Mouse (Mus musculus): ENCODE data around the gene Rbbp7.

The Rbbp7 gene

DNA sequence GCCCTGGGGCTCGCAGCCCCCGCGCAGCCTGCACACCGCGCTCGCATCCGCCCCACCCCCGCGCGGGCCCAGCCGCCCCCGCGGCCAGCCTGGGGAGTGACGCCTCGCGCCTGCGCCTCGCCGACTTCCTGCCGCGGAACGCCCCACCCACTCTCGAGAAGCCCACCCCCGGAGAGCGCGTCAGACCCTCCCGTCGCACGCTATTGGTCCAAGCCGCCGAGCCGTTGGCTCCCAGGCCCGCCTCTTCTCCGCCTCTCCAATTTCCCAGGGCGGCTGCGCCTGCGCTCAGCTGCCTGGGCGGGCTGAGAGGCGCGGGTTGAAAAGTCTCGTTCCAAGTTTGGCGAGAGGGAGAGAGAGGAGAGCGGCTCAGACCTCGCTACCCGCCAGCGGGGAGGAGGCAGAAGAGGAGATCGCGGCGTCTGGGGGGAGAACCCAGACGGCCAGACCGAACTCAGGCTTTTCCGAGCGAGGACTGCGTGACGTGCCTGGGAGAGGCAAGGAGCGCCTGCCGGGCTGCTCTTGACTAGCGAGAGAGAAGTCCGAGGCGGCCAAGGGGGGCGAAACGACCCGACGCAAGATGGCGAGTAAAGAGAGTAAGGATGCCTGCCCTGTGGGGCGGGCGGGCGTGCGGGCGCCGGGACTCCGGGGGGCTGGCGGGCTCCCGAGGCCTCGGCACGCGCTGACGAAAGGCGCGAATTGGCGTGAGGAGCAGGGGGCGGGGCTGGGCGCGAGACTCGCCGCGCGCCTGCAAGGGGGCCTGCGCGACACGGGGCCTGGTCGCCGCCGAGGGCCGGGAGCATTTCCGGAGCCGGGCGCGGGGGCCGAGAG lies at the start of gene Rbbp7:
Gene Rbbp7, plus strand, starts transcription at position 288 of the 828 bp plus-strand sequence.
- DNase-seq = peak; percentile 91 to 93

DNA sequence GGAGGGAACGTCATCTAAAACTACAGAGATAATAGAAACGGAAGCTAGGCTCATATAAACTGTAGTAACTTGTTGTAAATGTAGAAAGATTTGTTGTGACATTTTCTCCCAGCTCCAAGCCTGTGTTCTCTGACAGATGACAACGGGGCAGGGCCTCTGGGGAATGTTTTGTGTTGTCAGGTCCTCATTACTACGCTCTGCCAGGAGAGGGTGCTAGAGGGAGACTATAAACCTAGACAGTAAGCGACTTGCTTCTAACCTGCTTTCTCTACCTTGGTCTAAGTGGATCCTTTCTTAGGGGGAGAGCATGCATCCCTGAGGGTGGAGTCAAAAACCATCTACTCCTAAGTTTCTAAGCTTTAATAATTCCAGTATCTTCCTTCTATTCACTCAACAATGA lies 42.4 kb upstream of the Rbbp7 start:
- peak; percentile 33 to 50 for DNase-seq

DNA sequence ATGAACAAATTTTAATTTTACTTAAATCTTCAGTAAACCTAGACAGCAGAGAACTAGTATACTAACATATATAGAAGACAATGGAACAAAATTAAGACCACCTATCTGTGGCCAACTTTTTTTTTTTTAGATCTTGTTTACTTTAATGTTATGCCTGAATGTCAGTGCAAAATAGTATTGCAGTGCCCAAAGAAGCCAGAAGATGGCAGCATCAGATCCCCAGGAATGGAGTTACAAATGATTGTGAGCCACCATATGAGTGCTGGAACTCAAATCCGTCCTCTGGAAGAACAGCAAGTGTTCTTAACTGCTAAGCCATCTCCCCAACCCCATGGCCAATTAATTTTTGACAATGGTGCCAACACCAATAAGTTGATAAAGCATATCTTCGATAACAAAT lies 40.6 kb upstream of the Rbbp7 start:
- DNase-seq = peak; percentile 29 to 46

DNA sequence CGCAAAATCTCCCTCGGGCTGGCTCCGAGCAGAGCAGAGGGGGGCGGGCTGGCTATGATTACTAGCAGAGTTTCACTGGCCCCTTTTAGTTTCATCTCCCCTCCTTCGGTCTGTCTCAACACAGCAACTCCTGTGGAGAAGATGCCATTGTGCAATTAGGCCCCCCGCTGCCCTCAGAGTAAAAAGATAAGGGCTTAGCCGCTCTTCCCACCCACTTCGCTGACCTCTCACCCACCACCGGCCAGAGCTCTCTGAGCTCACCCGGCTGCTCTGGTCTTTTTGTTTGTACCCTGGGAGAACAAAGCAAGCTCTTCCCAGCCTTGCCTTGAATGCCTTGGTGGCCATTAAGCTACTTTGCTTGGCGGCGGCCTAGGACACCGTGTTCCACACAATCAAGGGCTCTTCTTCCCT lies 32.8 kb upstream of the Rbbp7 start:
- no peak for DNase-seq

DNA sequence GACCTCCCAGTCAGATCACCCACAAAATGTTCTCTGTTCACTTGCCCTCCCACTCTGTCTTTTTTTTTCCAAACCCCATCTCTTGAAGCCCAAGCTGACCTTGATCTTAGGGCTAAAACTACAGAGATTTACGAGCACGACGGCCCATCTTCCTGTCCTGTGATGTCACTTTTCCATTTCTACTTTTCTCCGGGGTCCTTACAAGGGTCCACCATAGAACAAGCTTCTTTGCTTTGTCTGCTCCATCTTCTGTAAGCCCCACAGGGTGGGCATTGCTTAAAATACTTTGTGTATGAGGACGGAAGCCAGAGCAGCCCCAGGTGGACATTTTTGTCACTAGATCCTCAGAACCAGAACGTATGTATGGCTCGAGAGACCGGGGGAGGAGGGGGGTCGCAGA lies 32.4 kb upstream of the Rbbp7 start:
- DNase-seq = no peak

DNA sequence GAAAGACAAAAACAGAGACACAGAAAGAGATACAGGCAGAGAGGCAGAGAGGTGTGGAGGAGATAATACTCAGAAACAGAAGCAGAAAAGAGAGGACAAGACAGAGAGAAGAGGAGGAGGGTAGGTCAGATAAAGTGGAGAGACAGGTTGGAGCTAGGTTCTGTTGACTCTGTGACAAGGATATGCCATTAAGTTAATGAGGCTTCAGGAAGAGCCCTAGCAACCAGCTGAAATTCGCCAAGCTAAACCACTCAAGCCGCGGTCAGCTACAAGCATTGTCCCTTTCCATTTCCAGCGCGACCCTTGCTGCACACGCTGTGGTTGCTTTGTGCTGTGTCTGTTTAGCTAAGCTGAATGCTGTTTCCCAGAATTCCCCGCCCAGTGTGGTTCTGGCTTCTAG lies 32.0 kb upstream of the Rbbp7 start:
- DNase-seq = peak in 1 of 2 experiments; percentile 11

DNA sequence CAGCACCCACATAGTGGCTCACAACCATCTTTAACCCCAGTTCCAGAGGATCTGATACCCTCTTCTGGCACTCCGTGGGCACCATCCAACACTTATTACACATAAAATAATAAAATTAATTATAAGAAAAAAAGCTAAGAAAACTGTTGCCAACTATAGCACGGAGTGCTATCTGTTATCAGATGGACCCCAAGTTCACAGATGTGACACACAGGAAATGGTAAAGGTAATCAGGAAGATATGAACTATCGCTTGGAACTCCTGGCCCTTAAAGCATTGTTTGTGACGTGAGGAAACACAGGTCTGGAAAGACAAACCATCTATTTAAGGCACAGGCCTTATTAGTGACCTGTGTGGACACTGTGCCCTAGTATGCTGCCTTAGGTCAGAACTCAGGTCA lies 30.2 kb upstream of the Rbbp7 start:
- no peak for DNase-seq

DNA sequence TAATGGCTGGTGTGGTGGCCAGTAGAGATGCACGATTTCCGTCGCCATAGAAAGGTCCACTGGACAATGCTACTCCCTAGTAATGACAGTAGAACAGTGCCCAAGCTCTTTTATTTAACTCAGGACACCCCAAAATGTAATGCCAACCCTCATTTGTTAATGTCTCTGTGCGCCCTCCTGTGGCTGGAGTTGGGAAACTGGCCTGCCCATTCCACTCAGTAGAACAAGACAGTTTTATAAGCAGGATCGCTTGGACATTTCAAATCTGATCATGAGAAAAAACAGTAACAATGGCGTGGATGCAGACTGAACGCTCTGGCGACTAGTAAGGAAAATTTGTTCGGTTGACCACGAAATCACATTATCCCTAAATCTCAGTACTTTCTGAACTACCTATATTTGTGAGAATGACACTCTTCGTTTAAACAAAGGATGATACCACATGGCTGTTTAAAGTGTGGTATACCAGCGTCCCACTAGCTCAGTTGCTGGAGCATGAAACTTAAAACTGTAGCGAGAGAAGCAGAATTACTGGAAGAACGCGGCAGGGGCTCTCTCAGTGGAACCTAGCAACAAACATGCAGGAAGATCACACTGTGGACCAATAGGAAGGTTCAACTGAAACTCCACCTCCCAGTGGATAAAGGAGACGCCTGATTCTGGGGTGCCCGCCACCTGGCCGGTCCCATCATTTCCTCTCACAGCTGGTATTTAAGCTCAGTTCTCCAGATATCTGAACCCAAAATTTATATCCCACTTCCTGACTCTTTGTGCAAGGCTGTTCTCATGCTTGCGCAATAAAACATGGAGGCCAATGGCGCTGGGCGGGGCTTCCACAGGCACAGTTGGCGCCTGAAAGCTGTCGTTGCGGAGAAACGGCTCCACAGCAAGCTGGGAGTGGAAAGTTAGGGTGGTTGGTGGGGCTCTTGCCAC lies 24.9 kb upstream of the Rbbp7 start:
- peak; percentile 62 to 72 for DNase-seq

DNA sequence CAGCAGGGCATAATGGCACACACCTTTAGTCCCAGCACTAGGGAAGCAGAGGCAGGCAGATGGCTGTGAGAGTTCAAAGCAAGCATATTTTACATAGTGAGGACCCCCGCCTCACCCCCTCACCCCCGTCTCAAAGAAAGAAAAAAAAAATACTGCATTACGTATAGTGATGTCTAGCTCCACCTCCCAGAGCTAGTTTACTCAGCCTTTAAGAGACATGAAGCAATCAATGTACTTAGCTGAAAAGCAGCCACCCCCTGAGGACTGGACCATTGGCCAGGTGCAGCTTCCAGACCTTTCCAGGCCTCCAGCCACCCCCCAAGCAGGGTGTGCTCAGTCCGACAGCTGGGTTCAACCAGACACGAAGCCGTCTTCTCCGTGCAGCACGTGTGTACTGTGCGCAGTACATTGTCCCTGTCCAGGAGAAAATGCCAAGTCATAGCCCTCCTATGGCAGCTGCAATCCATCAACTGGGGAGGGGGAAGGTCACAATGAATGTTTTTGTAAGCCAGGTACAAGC lies 24.0 kb upstream of the Rbbp7 start:
- peak; percentile 35 to 72 for DNase-seq

DNA sequence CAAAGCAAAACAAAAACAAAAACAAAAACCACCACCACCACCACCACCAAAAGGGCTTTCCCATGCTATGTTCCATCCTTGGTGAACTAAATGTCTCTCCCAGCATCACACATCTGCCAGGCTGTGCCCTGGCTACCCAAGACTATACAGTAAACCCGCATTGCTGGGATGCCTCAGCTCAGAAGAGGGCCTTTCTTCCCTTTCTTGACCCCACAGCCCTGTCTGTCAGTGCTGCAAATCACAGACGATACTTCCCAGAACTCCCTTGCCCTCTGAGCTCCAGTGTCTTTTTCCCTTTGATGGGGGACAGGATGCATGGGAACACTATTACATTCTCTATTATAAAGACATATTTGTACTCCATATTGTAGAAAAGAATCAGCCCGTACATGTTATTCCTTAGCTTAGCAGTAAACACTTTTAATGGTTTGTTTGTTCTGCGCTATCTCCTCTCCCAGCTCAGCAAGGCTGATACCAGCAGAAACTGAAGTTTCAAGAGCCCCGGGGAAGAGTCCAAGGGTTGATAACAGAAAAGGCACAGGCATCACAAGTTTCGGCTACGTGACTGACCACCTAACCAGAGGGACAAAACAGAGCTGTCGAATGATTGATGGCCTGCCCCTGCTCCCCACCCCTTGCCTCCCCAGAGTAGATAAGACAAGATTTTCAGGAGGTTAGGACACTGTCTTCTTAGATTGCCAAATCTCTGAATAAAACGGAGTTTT lies 11.3 kb upstream of the Rbbp7 start:
- no peak for DNase-seq

DNA sequence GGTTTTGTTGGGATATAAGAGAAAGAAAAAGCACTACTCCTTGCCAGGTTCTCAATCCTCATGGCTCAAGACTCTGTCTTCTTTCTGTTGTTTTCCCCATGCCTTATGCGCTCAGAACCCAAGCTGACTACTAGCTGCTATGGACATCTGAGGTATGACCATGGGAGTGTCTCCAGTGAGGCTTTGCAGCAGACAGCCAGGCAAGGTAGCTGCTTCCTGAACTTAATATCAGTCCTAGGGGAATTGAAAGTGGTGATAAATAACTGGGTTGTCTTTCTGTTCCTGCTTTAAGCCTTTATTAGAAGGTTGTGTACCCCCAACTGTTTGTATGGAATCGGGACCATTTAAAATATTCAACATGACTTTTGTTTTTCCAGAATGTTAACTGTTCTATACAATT lies 7.8 kb upstream of the Rbbp7 start:
- no peak for DNase-seq

DNA sequence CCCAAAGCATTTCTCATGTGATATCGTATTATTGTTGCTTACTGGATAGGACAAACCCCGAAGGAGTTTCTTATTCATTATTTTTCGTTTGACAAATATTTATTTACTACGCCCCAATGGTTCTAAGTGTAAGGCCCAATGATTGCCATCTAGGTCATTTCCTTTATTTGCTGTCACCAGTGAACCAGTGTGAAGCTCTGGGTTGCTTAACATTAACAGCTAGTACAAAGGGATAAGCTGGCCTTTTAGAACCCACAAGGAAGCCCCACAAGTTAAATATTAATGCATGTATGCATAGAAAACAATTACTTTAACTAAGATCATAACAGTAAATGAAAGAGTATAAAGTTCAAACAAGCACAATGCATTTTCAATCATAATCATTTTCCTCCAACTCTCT lies 5.9 kb upstream of the Rbbp7 start:
- DNase-seq = no peak

DNA sequence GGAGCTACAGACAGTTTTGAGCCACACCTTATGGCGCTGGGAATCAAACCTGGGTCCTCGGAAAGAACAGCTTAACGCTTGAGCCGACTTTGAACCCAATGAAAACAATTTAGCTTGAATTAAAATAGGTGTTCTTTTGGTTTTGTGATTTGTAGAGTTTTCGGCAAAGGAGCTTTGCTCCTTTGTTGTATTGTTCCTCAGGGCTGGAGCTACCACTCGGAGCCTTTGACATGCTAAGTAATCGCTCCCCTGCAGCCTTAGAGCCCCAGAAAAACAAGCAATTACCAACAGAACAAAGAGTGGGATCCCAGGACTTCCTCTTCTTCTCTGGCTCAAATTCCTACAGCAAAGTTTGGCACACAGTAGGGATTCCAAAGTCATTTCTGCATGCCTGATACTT lies 4.1 kb upstream of the Rbbp7 start:
- DNase-seq = no peak

DNA sequence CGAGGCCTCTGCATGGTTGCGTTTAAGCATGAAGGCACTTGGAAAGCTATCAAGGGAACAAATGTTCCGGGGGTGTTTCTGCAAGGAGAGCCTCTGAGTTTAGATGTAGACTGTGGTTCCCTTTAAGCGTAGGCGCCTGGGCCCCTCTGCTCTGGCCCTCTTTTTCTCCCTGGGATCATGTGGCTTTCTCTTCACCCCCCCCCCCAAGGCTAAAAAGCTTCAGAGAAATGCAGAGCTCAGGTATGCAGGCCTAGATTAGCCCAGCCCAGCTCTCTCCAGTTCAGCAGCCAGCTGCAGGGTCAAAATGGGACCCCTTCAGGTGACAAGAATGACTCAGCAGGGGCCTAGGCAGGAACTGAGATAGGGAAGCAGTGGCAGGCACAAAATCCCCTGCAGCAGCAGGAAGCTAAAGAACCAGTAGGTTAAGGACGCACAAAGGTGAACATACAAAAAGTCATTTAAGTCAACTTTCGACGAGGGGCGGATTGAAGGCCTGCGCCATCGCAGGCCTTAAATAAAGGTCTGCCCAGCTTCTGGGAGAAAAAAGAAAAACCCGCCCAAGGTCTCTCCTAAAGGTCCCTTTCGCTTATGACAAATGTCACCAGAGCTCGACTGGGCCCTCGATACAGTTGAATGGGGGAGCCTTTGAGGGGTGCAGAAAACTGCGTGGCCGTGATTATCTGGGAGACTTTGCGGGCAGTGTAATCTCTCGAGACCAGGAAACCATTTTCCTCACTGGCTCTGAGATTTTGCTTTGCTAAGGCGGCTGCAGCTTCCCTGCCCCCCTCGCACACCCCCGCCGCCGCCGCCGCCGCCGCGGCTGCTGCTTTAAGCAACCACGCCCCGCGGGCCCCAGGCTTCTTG lies 719 bp upstream of the Rbbp7 start:
- peak; percentile 15 to 23 for DNase-seq

DNA sequence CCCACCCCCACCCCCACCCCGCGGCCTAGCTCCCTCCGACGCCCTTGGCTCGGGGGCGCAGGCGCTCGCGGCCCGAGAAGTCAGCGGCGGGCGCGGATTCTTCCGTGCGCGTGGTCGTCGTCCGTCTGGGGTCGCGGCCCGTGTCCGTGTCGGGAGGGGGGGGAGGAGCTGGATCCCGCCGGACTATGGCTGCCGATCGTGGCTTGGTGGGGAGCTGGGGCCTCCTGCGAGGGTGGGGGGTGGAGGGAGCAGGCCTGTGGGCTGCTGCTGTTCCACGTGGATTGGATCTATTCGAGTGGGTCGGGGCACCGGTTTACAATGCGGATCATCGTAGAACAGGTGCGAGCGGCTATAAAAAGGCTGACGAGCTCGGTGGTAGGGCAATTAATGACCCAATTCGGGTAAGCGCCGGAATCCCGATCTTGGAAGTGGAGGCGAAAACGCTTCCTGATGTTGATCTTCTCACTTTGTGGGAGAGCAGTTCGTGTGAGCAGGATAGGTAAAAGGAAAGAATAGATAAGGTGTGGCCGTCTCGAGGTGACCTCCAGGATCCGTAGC lies 835 bp downstream of the Rbbp7 start:
- peak; percentile 3 to 7 for DNase-seq

DNA sequence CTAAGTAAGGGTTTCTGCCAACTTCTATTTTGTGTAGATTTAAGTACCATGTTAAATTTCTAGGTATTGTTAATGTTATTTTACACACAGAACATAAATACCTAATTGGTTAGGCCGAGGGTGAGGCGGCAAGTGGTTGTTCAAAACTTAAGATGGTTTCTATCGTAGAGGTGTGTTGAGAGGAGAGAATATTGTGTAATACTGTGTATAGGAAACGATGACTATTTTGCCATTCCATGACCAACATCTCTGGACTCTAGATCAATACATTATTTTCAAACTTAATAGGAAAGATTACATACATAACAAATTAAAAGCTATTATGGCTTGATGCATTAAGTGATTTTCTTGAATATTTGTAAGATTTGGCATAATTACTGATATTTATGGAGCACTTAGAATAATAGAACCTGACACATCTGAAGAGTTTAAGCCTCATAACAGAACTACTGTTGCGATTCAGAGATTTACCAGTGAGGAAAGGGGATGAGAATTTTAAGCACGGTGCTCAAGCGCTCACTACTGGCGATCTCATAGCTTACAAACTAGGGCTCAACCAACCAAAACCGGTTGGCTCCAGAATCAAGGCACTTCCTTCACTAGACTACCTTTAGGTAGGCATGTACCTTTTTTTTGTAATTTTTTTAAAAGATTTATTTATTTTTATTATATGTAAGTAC lies 1.7 kb downstream of the Rbbp7 start:
- DNase-seq = no peak

DNA sequence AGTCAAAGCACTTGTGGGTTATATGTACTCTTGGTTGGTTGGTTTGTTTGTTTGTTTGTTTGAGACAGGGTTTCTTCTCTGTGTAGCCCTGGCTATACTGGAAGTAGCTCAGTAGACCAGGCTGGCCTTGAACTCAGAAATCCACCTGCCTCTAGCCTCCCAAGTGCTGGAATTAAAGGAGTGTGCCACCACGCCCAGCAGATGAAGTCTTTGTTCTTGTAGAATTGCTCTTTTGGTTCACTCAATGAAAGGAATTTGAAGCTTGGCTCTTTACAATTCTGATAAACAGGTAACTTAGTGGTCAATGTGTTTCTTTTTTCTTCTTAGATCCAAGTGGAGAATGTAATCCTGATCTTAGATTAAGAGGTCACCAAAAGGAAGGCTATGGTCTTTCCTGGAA lies 10.5 kb downstream of the Rbbp7 start:
- no peak for DNase-seq

DNA sequence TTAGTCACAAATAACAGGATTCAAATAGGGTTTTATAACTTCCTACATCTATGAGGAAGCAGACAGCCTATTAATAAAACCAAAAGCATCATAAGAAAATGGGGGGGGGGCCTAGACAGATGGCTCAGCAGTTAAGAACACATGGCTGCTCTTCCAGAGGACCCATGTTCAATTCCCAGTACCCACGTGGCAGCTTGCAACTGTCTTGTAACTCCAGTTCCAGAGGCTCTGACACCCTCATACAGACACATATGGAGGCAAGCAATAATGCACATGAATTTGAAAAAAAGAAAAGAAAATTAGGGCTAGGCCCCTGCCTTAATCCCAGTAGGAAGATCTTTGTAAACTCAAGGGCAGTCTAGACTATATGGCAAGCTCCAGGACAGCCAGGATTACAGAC lies 28.2 kb downstream of the Rbbp7 start:
- no peak for DNase-seq

DNA sequence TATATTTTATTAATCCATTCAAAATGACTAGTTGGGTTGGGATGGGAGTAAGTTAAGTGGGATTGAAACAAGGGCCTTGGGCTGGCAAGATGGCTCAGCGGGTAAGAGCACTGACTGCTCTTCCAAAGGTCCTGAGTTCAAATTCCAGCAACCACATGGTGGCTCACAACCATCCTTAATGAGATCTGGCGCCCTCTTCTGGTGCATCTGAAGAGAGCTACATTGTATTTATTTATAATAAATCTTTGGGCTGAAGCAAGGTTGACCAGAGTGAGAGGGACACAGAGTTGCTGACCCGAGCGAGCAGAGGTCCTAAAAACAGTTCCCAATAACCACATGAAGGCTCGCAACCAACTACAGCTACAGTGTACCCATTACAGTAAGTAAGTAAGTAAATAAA lies 31.2 kb downstream of the Rbbp7 start:
- peak in 1 of 2 experiments; percentile 2 for DNase-seq

DNA sequence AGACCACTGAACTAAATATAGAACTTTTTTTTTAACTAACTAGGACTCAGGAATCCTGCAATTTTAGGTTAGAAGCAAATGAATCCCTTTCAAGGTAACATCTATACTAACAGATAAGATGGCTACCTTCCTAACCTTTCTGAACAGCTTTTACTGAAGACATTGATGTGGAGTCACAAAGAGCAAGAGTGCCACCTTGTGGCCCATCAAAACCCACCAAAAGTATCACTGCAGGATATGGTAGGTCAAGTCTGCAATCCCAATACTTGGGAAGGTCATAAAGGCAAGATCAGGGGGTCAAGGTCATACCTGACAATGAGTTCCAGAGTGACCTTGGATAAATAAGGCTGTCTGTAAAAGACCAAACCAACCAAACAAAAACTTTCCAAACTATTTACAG lies 40.2 kb downstream of the Rbbp7 start:
- peak; percentile 12 to 31 for DNase-seq

DNA sequence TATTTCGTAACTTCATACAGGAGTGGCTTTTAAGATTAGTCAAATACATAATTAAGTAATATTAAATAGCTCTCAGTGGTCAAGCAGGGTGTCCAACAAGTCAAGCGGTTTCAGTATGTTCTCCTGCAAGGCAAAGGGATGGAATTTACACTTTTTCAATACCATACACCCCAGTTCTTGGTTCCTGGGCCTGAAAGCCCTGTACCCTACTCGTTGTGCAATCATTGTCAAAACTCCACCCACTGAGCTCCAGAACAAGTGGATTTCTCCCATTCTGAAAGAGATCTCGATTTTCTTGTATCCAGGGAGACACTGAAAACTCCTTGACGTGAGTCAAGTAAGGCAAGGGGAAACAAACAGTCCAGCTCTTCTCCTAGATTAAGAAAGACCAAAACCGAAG lies 67.8 kb downstream of the Rbbp7 start:
- peak; percentile 51 to 68 for DNase-seq
